Mouse (Mus musculus): ENCODE measurements at regions not wholly inside any gene's neighbourhood (a gene's known extent, or its start where the extent isn't known, plus 50 kb on each side); places are given as distances from the start of the nearest gene placed in this dataset.

GRCm38 (mm10) chr3:103464729-103465128 lies 110.3 kb upstream of the Syt6 start:
- no peak for DNase-seq (ENCODE audit: low spot score)

GRCm38 (mm10) chr3:103465132-103465690 lies 109.8 kb upstream of the Syt6 start:
- DNase-seq (ENCODE audit: low spot score), result no peak

GRCm38 (mm10) chr3:103465948-103466347 lies 109.1 kb upstream of the Syt6 start:
- no peak for DNase-seq (ENCODE audit: low spot score)

- no peak for DNase-seq (ENCODE audit: low spot score)
These were observed 104.2 kb upstream of the Syt6 start for GRCm38 (mm10) chr3:103470586-103471400.

- DNase-seq (ENCODE audit: low spot score), result no peak
These were observed 102.4 kb upstream of the Syt6 start for GRCm38 (mm10) chr3:103472598-103472997.

- DNase-seq (ENCODE audit: low spot score), result no peak
These were observed 101.7 kb upstream of the Syt6 start for GRCm38 (mm10) chr3:103473336-103473735.

- no peak for DNase-seq (ENCODE audit: low spot score)
These were observed 95.0 kb upstream of the Syt6 start for GRCm38 (mm10) chr3:103479845-103480543.

- DNase-seq (ENCODE audit: low spot score), result no peak
These were observed 94.4 kb upstream of the Syt6 start for GRCm38 (mm10) chr3:103480676-103481075.

GRCm38 (mm10) chr3:103483316-103483715 lies 91.7 kb upstream of the Syt6 start:
- DNase-seq (ENCODE audit: low spot score), result no peak

- DNase-seq (ENCODE audit: low spot score), result no peak
These were observed 91.3 kb upstream of the Syt6 start for GRCm38 (mm10) chr3:103483762-103484161.

GRCm38 (mm10) chr3:103489786-103490185 lies 85.2 kb upstream of the Syt6 start:
- DNase-seq (ENCODE audit: low spot score), result no peak

GRCm38 (mm10) chr3:103490966-103491365 lies 84.1 kb upstream of the Syt6 start:
- no peak for DNase-seq (ENCODE audit: low spot score)

- DNase-seq (ENCODE audit: low spot score), result no peak
These were observed 82.8 kb upstream of the Syt6 start for GRCm38 (mm10) chr3:103492211-103492610.

GRCm38 (mm10) chr3:103493623-103494022 lies 81.4 kb upstream of the Syt6 start:
- no peak for DNase-seq (ENCODE audit: low spot score)

GRCm38 (mm10) chr3:103494043-103494442 lies 81.0 kb upstream of the Syt6 start:
- no peak for DNase-seq (ENCODE audit: low spot score)

GRCm38 (mm10) chr3:103496083-103496482 lies 78.9 kb upstream of the Syt6 start:
- no peak for DNase-seq (ENCODE audit: low spot score)

- no peak for DNase-seq (ENCODE audit: low spot score)
These were observed 78.3 kb upstream of the Syt6 start for GRCm38 (mm10) chr3:103496683-103497082.

GRCm38 (mm10) chr3:103497696-103498095 lies 77.3 kb upstream of the Syt6 start:
- no peak for DNase-seq (ENCODE audit: low spot score)

GRCm38 (mm10) chr3:103498458-103498857 lies 76.6 kb upstream of the Syt6 start:
- DNase-seq (ENCODE audit: low spot score), result no peak

GRCm38 (mm10) chr3:103499801-103500200 lies 75.2 kb upstream of the Syt6 start:
- DNase-seq (ENCODE audit: low spot score), result no peak

- DNase-seq (ENCODE audit: low spot score), result no peak
These were observed 74.7 kb upstream of the Syt6 start for GRCm38 (mm10) chr3:103500366-103500765.

- no peak for DNase-seq (ENCODE audit: low spot score)
These were observed 70.9 kb upstream of the Syt6 start for GRCm38 (mm10) chr3:103504160-103504559.

GRCm38 (mm10) chr3:103513411-103513810 lies 61.6 kb upstream of the Syt6 start:
- no peak for DNase-seq (ENCODE audit: low spot score)

All from testis, postnatal 14 days (tissue).